Mouse (Mus musculus) limb, embryonic 15.5 days (tissue): ENCODE data around the gene Dnaja1. TPM values are rescaled to one million over a fixed set of nuclear protein-coding genes. Genes with fewer than 3 reads are reported as not detected.

Experiments used
- ATAC-seq: fragments of 200-750 bp; cut with Nextera tagmentation; 2 replicates; pipeline ENCODE4 v1.8.0; 2017; ENCODE audit warnings: low read depth, moderate TSS enrichment; ENCODE audit not compliant: insufficient number of reproducible peaks, low FRiP score, low TSS enrichment
- H3K27ac ChIP-seq: fragments of 300-500 bp; sonication (generic); 2 replicates; pipeline ENCODE4 v1.5.1; 2015; ENCODE audit warnings: moderate library complexity, mild to moderate bottlenecking, inconsistent platforms
- H3K27me3 ChIP-seq: fragments of 300-500 bp; sonication (generic); 2 replicates; pipeline ENCODE4 v1.6.1; 2015; ENCODE audit warnings: inconsistent platforms
- H3K36me3 ChIP-seq: fragments of 300-500 bp; sonication (generic); 2 replicates; pipeline ENCODE4 v1.6.1; 2015; ENCODE audit warnings: inconsistent platforms
- H3K4me1 ChIP-seq: fragments of 300-500 bp; sonication (generic); 2 replicates; pipeline ENCODE4 v1.6.1; 2015; ENCODE audit warnings: inconsistent platforms
- H3K4me2 ChIP-seq: fragments of 300-500 bp; sonication (generic); 2 replicates; pipeline ENCODE4 v1.6.1; 2015; ENCODE audit warnings: mild to moderate bottlenecking, inconsistent platforms
- H3K4me3 ChIP-seq: fragments of 300-500 bp; sonication (generic); 2 replicates; pipeline ENCODE4 v1.5.1; 2015; ENCODE audit warnings: mild to moderate bottlenecking, inconsistent platforms
- H3K9ac ChIP-seq: fragments of 300-500 bp; sonication (generic); 2 replicates; pipeline ENCODE4 v1.6.1; 2015; ENCODE audit warnings: inconsistent platforms
- H3K9me3 ChIP-seq: fragments of 300-500 bp; sonication (generic); 2 replicates; pipeline ENCODE4 v1.6.1; 2016; ENCODE audit warnings: inconsistent platforms
- WGBS: fragments of 180-500 bp; shearing (Covaris S2); methylation state at CpG from one replicate; pipeline ENCODE4 v1.1.7; 2015; 5-methylcytosine and 5-hydroxymethylcytosine counted together
- polyA plus RNA-seq: library from polyadenylated mRNA; unstranded; fragments of >200 nt; fragmentation: Nextera tagmentation; extraction: Ambion mirVana; gene quantifications from 2 replicates; pipeline ENCODE4 v1.2.1, GENCODE M21; 2015

Gene Dnaja1
- 375 and 380 TPM in 2 replicates for polyA plus RNA-seq

DNA sequence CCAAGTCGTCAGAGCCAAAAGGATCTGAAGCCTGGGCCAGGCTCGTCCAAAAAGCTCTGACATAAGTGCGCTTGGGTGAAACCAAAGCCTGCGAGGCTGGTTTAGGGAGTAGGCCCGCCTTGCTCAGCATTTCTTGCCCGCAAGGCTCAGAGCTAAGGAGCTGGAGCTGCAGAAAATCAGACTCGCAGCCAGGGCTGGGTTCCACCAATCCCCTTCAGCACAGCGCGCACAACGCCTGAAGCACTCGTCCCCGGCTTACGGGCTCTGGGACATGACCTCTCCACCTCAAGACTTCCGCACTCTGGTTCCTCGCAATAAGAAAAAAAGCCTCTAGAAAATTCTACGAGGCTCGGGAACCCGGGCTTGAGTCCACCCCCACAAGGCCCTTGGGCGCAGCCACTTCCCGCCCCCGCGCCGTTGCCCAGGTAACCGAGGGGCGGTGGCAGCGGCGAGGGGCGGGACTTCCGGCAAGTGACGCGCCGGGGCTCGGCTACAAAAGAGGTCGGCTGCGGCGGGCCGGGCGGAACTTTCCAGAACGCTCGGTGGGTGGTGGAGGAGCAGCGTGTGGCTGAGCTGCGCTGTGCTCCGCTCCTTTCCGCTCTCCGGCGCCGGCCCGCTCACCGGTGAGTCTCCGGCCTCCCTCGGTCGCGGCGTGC, at the start of gene Dnaja1:
TSS of gene Dnaja1 (plus strand) at position 140 of the 656 bp plus-strand sequence.
- H3K4me1 ChIP-seq = peaks cover 26% of the 10 kb centered on the region
- H3K27ac ChIP-seq = peak within 1 kb of the TSS; percentile 100
- peak within 1 kb of the TSS; percentile 88 for H3K4me3 ChIP-seq
- H3K4me2 ChIP-seq = peak within 1 kb of the TSS; percentile 59
- peaks cover 23% of the 10 kb centered on the region for H3K36me3 ChIP-seq
- ATAC-seq = peak; percentile 94
- 0% methylated on average over 51 of the region's 54 CpGs for WGBS
- no peaks in the 10 kb centered on the region for H3K9me3 ChIP-seq
- H3K27me3 ChIP-seq = no peaks in the 10 kb centered on the region
- peak within 1 kb of the TSS; percentile 95 for H3K9ac ChIP-seq

DNA sequence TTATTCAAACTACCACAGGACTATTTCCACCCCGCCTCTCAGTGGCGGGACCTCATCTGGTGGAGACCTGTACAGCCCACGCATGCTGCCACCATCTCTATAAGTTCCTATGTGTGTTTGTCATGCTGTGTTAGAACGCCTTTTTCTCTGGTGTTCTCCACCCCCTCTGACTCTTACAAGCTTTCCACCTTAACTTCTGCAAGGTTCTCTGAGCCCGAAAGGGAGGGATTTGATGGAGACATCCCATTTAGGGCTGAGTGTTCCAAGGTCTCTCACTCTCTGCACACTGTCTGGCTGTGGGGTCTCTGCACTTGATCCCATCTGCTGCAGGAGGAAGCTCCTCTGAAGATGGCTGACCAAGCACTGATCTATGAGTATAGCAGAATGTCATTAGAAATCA, 48.4 kb upstream of the Dnaja1 start:
- WGBS = 93% methylated on average over 5 of the region's 5 CpGs

GRCm38 (mm10) chr4:40676338-40676737, 45.6 kb upstream of the Dnaja1 start:
- no peak overlapping the region for H3K4me3 ChIP-seq
- H3K4me2 ChIP-seq = peak overlapping the region; percentile 24
- WGBS = 14% methylated on average over 14 of the region's 14 CpGs
- H3K27me3 ChIP-seq = no peaks in the 10 kb centered on the region
- H3K27ac ChIP-seq = no peak overlapping the region
- H3K9ac ChIP-seq = no peak overlapping the region
- H3K9me3 ChIP-seq = no peaks in the 10 kb centered on the region
- peaks cover 8% of the 10 kb centered on the region for H3K4me1 ChIP-seq
- ATAC-seq = no peak
- no peaks in the 10 kb centered on the region for H3K36me3 ChIP-seq

More for the DNA sequence above, 48.4 kb upstream of the Dnaja1 start:
- no peak overlapping the region for H3K27ac ChIP-seq
- H3K9ac ChIP-seq = no peak overlapping the region
- no peak overlapping the region for H3K4me2 ChIP-seq
- peaks cover 8% of the 10 kb centered on the region for H3K4me1 ChIP-seq
- H3K4me3 ChIP-seq = no peak overlapping the region
- no peaks in the 10 kb centered on the region for H3K27me3 ChIP-seq
- no peak for ATAC-seq
- H3K36me3 ChIP-seq = no peaks in the 10 kb centered on the region
- H3K9me3 ChIP-seq = no peaks in the 10 kb centered on the region

- Histone ChIP-seq H3K36me3 (no peaks in the 10 kb centered on the region), H3K4me3 (no peak overlapping the region), H3K4me1 (peaks cover 8% of the 10 kb centered on the region), H3K9me3 (no peaks in the 10 kb centered on the region), H3K9ac (no peak overlapping the region), H3K4me2 (no peak overlapping the region; the same call in 1 of the 2 replicates), H3K27me3 (no peaks in the 10 kb centered on the region), H3K27ac (no peak overlapping the region)
- 38% methylated on average over 5 of the region's 5 CpGs for WGBS
- ATAC-seq = no peak
These were observed 44.8 kb upstream of the Dnaja1 start for GRCm38 (mm10) chr4:40677132-40677531.

DNA sequence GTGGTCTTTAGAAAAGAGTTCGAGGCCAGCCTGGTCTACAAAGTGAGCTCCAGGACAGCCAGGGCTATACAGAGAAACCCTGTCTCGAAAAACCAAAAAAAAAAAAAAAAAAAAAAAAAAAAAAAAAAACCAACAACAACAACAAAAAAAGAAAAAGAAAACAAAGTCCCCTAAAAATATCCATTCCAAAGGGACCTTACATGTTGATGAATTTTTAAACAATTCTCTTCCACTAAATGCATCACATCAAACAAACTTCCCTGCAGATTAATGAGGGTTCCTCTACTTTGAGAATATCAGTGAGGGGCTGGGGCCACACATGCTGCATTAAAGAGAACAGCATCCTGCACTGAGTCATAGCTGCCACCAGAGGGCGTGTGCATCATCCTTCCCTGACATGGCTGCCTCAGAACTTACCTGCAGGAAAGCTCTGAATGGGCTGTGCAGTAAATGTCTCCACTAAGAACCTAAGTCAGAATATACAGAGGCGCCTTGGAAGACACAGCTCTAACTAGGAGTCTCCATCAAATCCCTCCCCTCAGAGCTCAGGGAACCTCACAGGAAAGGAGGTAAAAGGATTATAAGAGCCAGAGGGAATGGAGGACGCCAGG, 41.6 kb upstream of the Dnaja1 start:
- Histone ChIP-seq H3K36me3 (0 out of 2 replicates have a peak, but pooled peaks cover 4% of the 10 kb centered on the region), H3K4me1 (peaks cover 8% of the 10 kb centered on the region), H3K27me3 (no peaks in the 10 kb centered on the region), H3K4me3 (no peak overlapping the region), H3K9ac (no peak overlapping the region), H3K4me2 (no peak overlapping the region), H3K9me3 (no peaks in the 10 kb centered on the region), H3K27ac (no peak overlapping the region)
- WGBS = 50% methylated on average over 5 of the region's 5 CpGs
- ATAC-seq = no peak

DNA sequence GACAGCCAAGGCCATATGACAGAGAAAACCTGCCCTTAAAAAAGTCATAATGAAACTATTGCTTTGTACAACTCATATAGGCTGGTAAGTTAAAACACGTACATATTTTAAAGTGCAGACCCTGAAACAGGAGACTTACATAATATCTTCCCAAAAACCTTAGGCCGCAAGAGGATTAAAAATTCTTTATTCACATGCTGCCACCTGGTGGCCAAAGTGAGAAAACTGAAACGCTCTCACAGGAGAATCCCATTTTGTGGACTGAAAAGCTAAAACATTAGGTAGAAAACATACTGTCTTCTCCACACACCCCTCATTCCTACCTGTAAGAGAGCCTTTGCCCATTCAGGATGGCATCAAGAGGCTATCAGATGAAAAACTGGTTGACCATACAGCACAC, 40.0 kb upstream of the Dnaja1 start:
- WGBS = 13% methylated on average over 3 of the region's 3 CpGs
- peaks cover 16% of the 10 kb centered on the region for H3K36me3 ChIP-seq
- H3K4me2 ChIP-seq = no peak overlapping the region
- H3K4me3 ChIP-seq = no peak overlapping the region
- no peak overlapping the region for H3K9ac ChIP-seq
- H3K9me3 ChIP-seq = no peaks in the 10 kb centered on the region
- no peaks in the 10 kb centered on the region for H3K4me1 ChIP-seq
- H3K27me3 ChIP-seq = no peaks in the 10 kb centered on the region
- H3K27ac ChIP-seq = no peak overlapping the region
- ATAC-seq = no peak

DNA sequence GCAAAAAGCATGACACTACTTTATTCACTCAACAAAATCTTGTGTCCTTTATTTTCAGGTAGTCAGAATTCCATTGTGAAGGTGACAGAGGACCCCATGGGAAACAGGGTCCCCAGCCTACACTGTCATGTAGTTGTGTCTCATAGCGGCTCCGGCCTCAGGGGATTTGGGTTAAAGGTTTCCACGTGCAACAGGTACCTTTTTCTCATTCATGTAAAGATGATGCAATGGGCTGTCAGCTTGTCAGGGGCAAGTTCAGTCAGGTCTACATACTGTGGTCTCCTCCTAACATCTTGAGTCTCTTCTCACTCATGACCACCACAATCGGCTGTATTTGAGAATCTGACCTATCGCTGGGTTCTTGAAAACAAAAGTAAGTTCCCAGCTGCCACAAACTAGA, 39.6 kb upstream of the Dnaja1 start:
- Histone ChIP-seq H3K27ac (no peak overlapping the region), H3K4me1 (no peaks in the 10 kb centered on the region), H3K9ac (no peak overlapping the region), H3K9me3 (no peaks in the 10 kb centered on the region), H3K27me3 (no peaks in the 10 kb centered on the region), H3K4me2 (no peak overlapping the region), H3K36me3 (peaks cover 20% of the 10 kb centered on the region), H3K4me3 (no peak overlapping the region)
- 78% methylated on average over 5 of the region's 5 CpGs for WGBS
- ATAC-seq = no peak

DNA sequence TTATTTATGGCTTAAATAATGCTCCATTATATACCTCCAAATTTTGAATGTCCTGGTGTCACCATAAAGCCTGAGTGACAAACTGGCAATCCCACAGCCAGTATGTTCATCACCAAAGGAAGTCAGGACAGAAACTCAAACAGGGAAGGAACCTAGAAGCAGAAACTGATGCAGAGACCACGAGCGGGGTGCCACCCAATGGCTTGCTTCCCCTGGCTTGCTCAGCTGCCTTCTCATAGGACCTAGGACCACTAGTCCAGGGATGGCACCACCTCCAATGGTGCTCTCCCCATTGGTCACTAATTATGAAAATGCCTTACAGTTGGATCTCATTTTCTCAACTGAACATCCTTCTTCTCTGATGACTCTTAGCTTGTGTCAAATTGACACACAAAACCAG, 38.6 kb upstream of the Dnaja1 start:
- Histone ChIP-seq H3K27me3 (no peaks in the 10 kb centered on the region), H3K36me3 (peaks cover 27% of the 10 kb centered on the region), H3K4me1 (no peaks in the 10 kb centered on the region), H3K9ac (no peak overlapping the region), H3K4me2 (no peak overlapping the region), H3K4me3 (no peak overlapping the region), H3K27ac (no peak overlapping the region), H3K9me3 (no peaks in the 10 kb centered on the region)
- WGBS = 80% methylated on average over 2 of the region's 2 CpGs
- ATAC-seq = no peak

DNA sequence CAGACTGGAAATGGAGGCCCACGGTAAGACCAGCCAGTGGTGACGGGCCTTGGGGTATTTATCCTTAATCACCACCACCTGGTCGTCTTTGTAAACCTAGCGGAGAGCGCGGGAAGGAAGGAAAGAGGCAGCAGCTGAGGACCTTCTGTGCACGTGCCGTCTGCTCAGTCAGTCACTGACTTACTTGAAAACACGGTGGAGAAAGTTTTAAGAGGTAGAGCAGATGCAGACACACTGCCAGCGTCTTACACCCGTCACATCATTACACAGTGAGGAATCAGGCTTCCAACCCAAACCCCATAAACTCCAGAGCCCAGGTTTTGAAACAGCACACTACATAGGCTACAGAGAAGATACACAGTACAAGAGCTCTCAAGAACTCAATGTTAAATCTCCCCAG, 30.9 kb upstream of the Dnaja1 start:
- Histone ChIP-seq H3K9ac (no peak overlapping the region), H3K4me2 (no peak overlapping the region), H3K36me3 (peaks cover 70% of the 10 kb centered on the region), H3K4me3 (no peak overlapping the region), H3K4me1 (no peaks in the 10 kb centered on the region), H3K27ac (no peak overlapping the region), H3K27me3 (no peaks in the 10 kb centered on the region), H3K9me3 (no peaks in the 10 kb centered on the region)
- ATAC-seq = no peak
- 39% methylated on average over 11 of the region's 11 CpGs for WGBS

DNA sequence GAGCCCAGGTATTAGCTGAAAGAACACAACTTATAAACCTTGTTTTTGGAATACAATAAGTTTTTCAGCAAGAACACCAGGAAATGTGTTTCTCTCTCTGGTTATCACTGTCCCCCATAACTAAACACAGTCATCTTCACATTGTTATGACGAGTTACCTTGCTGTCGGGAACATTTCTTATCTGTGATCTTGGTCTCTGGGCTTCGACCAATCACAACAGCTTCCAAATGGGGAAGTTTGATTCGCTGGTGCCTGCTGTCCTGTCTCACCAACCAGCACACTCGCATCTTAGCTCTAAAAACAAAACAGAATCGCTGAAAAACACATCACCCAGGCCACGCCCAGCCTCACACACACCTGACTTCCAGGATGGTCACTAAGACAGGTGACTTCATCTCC, 24.9 kb upstream of the Dnaja1 start:
- Histone ChIP-seq H3K4me2 (no peak overlapping the region), H3K27ac (no peak overlapping the region), H3K4me3 (no peak overlapping the region), H3K27me3 (no peaks in the 10 kb centered on the region), H3K36me3 (peaks cover 39% of the 10 kb centered on the region), H3K4me1 (peaks cover 9% of the 10 kb centered on the region), H3K9ac (no peak overlapping the region), H3K9me3 (no peaks in the 10 kb centered on the region)
- ATAC-seq = no peak
- 84% methylated on average over 7 of the region's 7 CpGs for WGBS

DNA sequence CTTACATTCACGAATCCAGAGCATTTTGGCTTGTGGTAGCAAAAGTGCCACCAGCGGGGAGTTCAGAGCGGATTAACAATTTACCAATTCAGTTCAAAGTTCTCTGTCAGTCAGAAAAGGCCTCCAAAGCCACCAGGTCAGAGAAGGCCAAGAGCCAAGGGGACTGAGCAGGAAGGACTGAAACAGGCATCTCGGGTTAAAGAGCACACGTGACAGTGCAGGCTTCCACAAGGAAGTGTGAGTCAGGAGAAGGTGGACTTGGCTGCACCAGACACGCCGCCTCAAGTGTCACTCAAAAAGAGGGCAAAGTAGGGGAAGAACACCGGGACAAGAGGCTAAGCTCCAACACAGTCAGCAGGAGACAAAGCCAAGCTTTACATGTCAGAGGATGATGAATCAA, 21.7 kb upstream of the Dnaja1 start:
- no peak overlapping the region for H3K27ac ChIP-seq
- 82% methylated on average over 7 of the region's 8 CpGs for WGBS
- no peak for ATAC-seq
- no peak overlapping the region for H3K4me2 ChIP-seq
- no peak overlapping the region for H3K9ac ChIP-seq
- no peaks in the 10 kb centered on the region for H3K9me3 ChIP-seq
- no peak overlapping the region for H3K4me3 ChIP-seq
- peaks cover 20% of the 10 kb centered on the region for H3K4me1 ChIP-seq
- H3K36me3 ChIP-seq = peaks cover 11% of the 10 kb centered on the region
- no peaks in the 10 kb centered on the region for H3K27me3 ChIP-seq

- Histone ChIP-seq H3K9me3 (no peaks in the 10 kb centered on the region), H3K9ac (0 out of 2 replicates have a peak overlapping the region, but pooled peaks have one; percentile 56), H3K4me2 (peak overlapping the region; percentile 64), H3K27me3 (no peaks in the 10 kb centered on the region), H3K4me3 (peak overlapping the region; percentile 69), H3K27ac (no peak overlapping the region), H3K36me3 (no peaks in the 10 kb centered on the region), H3K4me1 (peaks cover 20% of the 10 kb centered on the region)
- WGBS = 81% methylated on average over 3 of the region's 3 CpGs
- no peak for ATAC-seq
These were observed 20.2 kb upstream of the Dnaja1 start for GRCm38 (mm10) chr4:40701796-40702195.
